Mouse (Mus musculus): ENCODE results near the gene Etv6. TPM values are rescaled to one million over a fixed set of nuclear protein-coding genes. Genes with fewer than 3 reads are reported as not detected.

Gene Etv6
- polyA plus RNA-seq, 1 experiment: 10.5 TPM

DNA sequence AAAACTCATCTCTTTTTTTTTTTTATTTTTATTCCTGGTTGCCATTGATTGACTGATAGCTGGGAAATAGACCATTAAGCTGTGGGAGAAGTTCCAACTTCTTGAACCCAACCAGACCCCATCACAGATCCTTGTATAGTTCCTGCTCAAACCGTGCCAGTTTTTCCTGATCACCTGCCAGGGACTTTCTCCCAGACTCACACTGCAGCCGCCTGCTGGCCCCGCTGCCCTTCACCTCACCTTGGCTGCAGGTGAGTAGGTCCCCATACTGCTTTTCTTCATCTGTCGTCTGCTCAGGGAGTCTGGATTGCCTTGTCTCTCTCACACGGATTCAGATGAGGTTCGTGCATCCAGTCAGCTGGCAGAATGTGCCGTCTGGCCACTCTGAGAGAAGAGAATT, 18.1 kb downstream of the Etv6 start:
- no peak overlapping the region for H3K27ac ChIP-seq (replicated peaks; ENCODE audit: low read depth, low read length)
- H3K4me3 ChIP-seq (ENCODE audit: insufficient read depth, low read depth, low read length): no peak overlapping the region
- H3K4me1 ChIP-seq (ENCODE audit: control insufficient read depth, insufficient read depth, insufficient read length, low read length): peaks cover 11% of the 10 kb centered on the region

DNA sequence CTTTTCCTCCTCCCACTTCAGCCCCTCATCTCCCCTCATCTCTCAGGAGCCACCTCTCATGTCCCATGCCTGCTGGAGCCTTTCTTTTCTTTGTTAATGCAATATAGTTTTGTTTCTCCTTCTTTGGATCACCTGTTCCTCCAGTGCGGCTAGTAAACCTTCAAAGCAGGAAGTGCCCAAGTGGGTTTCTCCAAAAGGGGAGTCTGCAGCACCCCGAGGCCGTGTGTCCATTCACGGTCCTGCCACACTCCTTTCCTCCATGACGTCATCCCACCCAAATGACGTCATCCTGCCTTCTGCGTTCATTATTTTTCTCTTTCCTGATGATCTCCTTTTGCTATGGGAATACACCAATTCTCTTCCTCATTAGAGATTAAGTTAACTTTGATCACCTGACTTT, 20.1 kb downstream of the Etv6 start:
- Histone ChIP-seq H3K4me1 (ENCODE audit: control insufficient read depth, insufficient read depth, insufficient read length, low read length) (peaks cover 24% of the 10 kb centered on the region), H3K27ac (replicated peaks; ENCODE audit: low read depth, low read length) (no peak overlapping the region)

DNA sequence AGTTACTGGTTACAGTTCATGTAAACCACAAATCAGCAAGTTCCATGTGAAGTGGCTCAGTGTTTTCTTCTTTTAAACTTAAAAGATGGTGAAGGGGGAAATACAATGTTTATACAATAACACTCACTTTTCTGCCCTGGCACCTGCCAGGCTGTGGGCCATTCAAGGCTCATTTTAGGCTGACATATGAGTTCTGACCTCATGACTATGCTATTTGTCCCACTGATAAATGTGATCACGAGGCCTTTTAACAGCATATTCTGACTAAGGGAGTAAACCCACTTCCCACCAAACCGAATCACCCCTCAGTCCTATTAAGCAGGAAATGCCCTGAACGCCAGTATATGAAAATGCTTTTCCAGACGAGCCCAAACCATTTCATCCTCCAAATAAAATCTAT, 23.0 kb downstream of the Etv6 start:
- H3K4me3 ChIP-seq (ENCODE audit: insufficient read depth, low read depth, low read length): no peak overlapping the region
- no peak overlapping the region for H3K27ac ChIP-seq (replicated peaks; ENCODE audit: low read depth, low read length)
- H3K4me1 ChIP-seq (ENCODE audit: control insufficient read depth, insufficient read depth, insufficient read length, low read length): peaks cover 27% of the 10 kb centered on the region

More for the DNA sequence above, 20.1 kb downstream of the Etv6 start:
- H3K4me3 ChIP-seq (ENCODE audit: insufficient read depth, low read depth, low read length): no peak overlapping the region

DNA sequence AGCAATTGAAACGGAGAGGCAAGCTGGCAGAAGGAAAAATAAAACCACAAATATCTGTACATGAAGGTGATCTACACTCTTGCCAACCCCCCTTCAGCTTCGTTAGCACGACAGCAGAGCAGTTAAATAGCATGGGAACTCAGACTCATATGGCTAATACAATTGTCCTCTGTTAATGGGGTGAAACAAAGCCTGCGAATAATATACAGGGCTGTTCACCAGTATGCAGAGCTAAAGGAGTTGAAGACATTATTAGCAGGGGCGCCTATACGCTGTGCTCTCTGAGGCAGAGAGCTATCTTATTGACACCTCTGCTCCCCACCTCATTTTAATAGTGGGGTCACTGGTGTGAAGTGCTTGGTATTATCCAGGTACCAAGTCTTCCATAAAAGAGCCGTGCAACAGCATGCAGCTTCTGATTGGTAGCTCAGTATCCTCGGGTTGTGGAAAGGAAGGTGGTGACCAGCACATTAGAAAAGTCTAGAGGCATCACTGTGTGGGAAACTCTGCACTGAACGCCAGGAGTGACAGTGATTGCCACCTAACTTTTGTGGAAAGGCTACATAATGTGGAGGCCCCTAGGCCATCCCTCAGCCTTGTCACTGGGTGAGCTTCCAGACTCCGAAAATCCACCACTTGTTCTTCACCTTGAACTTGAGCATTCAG, 23.5 kb downstream of the Etv6 start:
- Histone ChIP-seq H3K4me1 (ENCODE audit: control insufficient read depth, insufficient read depth, insufficient read length, low read length) (peaks cover 26% of the 10 kb centered on the region), H3K27ac (replicated peaks; ENCODE audit: low read depth, low read length) (no peak overlapping the region)

DNA sequence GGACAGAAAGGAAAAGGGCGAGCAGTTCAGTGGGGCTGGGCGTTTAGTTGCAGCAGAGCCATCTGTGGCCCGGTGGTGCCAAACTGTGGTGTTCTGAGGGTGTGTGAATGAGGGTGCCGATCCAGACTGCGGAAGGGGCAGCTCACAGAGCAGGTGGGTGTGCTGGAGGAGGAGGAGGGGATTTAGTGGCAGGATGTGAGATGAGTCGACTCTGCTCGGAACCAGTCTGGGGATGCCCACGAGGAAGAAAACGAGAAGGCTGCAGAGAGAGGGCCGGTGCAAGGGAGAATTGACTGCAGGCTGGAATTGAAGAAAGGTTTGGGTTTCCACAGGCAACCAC, 24.0 kb downstream of the Etv6 start:
- H3K4me3 ChIP-seq (ENCODE audit: insufficient read depth, low read depth, low read length): no peak overlapping the region
- peaks cover 25% of the 10 kb centered on the region; the same call in 1 of the 2 replicates for H3K4me1 ChIP-seq (ENCODE audit: control insufficient read depth, insufficient read depth, insufficient read length, low read length)
- no peak overlapping the region for H3K27ac ChIP-seq (replicated peaks; ENCODE audit: low read depth, low read length)

More for the DNA sequence above, 23.5 kb downstream of the Etv6 start:
- H3K4me3 ChIP-seq (ENCODE audit: insufficient read depth, low read depth, low read length): no peak overlapping the region

DNA sequence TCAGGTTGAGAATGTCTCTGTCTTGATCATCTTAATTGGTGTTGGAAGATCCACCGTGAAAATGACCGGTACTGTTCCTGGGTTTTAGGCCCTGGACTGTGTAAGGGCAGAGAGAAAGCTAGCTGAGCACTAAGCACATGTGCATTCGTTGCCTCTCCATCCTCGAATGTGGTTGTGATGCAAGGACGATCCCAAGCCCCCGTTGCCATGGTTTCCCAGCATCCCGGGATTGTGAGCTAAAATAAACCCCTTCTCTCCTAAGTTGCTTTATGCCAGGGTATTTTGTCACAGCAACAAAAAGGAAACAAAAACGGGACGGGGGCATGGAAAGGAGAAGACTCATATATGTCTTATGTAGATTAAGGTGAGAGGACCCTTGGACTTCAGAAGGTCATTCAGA, 24.5 kb downstream of the Etv6 start:
- H3K4me3 ChIP-seq (ENCODE audit: insufficient read depth, low read depth, low read length): no peak overlapping the region
- H3K4me1 ChIP-seq (ENCODE audit: control insufficient read depth, insufficient read depth, insufficient read length, low read length): peaks cover 29% of the 10 kb centered on the region
- no peak overlapping the region for H3K27ac ChIP-seq (replicated peaks; ENCODE audit: low read depth, low read length)

DNA sequence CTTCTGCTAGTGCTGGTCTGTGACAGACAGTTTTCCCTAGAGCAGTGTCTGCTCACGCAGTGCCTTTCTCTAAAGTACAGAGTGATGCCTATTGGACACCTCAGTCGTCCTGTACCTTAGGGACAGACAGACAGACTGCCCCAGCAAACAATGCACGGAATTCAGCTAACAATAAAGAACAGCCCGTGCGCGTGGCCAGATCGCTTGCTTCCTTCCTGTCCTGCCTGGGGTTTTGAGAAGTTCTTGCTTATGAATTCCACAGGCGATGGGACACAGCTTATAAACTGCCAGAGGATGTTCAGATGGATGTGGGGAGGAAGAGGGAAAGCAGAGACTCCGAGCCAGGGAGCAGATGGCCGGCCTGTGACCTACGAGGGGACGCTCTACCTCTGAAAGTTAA, 25.3 kb downstream of the Etv6 start:
- Histone ChIP-seq H3K27ac (replicated peaks; ENCODE audit: low read depth, low read length) (no peak overlapping the region), H3K4me3 (ENCODE audit: insufficient read depth, low read depth, low read length) (no peak overlapping the region), H3K4me1 (ENCODE audit: control insufficient read depth, insufficient read depth, insufficient read length, low read length) (peaks cover 33% of the 10 kb centered on the region)

DNA sequence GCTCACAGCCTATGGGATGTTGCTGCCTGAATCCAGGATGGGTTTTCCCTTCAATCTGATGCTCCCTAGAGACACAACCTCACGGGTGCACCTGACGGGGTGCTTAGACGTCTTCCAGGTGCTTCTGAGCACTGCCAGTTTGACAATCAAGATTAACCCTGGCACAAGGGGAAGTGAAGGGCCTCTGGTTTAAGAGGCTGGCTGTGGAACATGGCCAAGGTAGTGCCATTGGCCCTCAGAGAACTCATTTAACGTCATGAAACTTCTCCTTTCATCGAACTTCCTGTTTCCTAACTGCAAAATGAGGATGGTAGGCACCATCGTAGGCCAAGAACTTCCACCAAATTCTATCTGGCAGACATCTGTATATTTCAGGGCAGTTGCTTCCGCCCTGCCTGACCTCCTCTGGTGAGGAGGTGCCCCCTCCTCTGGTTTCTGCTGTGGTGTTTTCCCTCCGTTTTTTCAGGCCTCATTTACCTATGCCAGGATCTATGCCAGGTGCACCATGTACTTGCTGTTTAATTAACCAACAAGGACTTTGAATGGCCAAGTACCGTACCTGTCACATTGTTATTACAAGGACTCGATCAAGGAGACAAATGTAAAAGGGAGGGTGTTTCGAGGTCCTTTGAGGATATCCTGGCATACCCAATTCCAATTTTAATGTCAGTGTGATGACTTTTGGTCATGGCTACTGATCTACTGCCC, 29.7 kb downstream of the Etv6 start:
- H3K4me3 ChIP-seq (ENCODE audit: insufficient read depth, low read depth, low read length): no peak overlapping the region
- H3K27ac ChIP-seq (replicated peaks; ENCODE audit: low read depth, low read length): peak overlapping the region; percentile 59
- H3K4me1 ChIP-seq (ENCODE audit: control insufficient read depth, insufficient read depth, insufficient read length, low read length): peaks cover 22% of the 10 kb centered on the region

DNA sequence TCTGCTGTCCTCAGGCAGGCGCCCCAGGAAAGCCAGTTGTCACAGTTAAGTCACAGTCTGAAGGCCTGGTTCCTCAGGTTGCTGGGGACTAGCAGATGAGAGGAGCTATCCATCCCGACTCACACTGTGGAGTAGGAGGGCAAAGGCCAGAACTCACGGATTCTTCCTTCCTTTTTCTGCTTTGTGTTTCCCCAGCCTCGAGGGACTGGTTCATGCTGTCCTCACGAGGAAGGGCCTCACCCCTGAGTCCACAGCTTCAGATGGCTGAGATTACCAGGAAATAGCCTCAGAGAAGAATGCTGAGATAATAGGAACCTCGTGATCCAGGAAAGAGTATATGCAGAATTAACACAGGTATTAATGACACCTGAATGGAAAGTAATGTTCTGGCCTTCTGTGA, 30.6 kb downstream of the Etv6 start:
- Histone ChIP-seq H3K4me3 (ENCODE audit: insufficient read depth, low read depth, low read length) (no peak overlapping the region), H3K4me1 (ENCODE audit: control insufficient read depth, insufficient read depth, insufficient read length, low read length) (peaks cover 21% of the 10 kb centered on the region), H3K27ac (replicated peaks; ENCODE audit: low read depth, low read length) (0 out of 2 replicates have a peak overlapping the region, but pooled peaks have one; percentile 14)

DNA sequence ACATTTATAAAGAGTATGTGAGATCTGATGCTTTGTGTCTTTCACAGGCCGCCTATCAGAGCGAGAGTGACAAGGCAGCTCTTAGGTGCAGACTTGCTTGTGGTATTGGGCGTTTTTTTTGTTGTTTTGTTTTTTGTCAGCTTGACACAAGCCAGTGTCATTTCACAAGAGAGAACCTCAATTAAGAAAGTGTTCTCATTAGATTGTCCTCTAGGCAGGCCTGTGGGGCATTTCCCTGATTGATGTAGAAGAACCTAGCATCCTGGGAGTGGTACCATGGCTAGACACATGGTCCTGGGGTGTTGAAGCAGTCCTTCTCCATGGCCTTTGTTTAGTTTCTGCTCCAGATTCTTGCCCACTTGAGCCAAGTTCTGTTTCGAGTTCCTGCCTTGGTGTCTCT, 31.5 kb downstream of the Etv6 start:
- Histone ChIP-seq H3K4me1 (ENCODE audit: control insufficient read depth, insufficient read depth, insufficient read length, low read length) (peaks cover 16% of the 10 kb centered on the region), H3K27ac (replicated peaks; ENCODE audit: low read depth, low read length) (no peak overlapping the region), H3K4me3 (ENCODE audit: insufficient read depth, low read depth, low read length) (no peak overlapping the region)

DNA sequence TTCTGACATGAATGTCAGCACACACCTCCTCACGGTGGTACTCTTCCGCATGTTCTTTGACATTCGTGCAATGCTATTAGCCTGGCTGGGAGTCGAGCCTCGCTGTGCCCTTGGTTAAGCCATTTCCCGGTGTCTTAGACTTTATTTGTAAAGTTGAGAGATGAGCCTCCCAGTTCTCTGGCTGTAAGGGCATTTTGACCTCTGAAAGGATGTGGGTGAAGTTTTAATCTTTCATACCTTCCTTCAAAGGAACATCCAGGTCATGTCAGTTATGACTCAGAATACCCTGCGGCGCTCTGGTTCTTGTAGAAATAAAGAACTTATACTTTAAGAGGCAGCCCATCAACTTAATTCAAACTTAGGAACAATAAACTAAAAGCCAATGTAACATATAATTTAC, 32.0 kb downstream of the Etv6 start:
- Histone ChIP-seq H3K4me1 (ENCODE audit: control insufficient read depth, insufficient read depth, insufficient read length, low read length) (peaks cover 16% of the 10 kb centered on the region), H3K4me3 (ENCODE audit: insufficient read depth, low read depth, low read length) (no peak overlapping the region), H3K27ac (replicated peaks; ENCODE audit: low read depth, low read length) (no peak overlapping the region)

DNA sequence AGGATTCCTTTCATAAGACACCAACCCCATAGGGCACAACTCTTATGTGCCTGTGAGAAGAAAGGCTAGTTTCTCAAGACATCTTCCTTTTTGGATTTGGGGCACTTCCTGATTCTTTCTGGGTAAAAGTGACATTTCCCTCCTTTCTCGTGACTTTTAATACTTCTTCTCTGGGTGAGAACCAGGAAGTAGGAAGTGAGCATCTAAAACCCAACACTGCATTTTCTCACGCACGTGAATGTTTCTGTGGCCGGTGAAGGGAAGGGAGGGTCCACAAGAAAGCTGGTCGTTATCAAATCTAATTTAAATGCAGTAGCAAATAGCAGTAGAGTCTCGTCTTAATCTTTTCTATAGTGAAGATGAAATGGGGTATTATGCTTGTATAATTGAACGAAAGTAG, 36.9 kb downstream of the Etv6 start:
- 0 out of 2 replicates have a peak, but pooled peaks cover 2% of the 10 kb centered on the region for H3K4me1 ChIP-seq (ENCODE audit: control insufficient read depth, insufficient read depth, insufficient read length, low read length)
- H3K4me3 ChIP-seq (ENCODE audit: insufficient read depth, low read depth, low read length): no peak overlapping the region
- H3K27ac ChIP-seq (replicated peaks; ENCODE audit: low read depth, low read length): peak overlapping the region; percentile 28; the same call in 1 of the 2 replicates

DNA sequence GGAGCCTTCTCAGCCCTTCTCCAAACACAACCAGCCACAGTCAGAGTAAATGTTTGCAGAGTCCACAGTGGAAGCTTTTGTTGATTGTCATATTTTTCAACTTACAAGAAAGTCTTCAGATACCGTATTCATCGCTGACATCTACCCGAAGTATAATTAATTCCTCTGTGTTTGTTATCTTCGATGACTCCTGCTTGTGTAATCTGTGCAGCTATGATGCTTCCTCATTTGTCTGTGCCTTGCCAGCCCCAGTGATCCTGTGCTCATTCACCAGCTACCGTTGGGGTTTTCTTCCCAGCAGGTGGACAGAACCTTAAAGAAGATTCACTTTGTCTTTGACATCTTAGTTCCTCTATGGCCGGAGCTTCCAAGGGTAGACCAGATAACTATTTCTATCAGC, 37.4 kb downstream of the Etv6 start:
- Histone ChIP-seq H3K4me1 (ENCODE audit: control insufficient read depth, insufficient read depth, insufficient read length, low read length) (no peaks in the 10 kb centered on the region), H3K4me3 (ENCODE audit: insufficient read depth, low read depth, low read length) (no peak overlapping the region), H3K27ac (replicated peaks; ENCODE audit: low read depth, low read length) (peak overlapping the region; percentile 28; the same call in 1 of the 2 replicates)

DNA sequence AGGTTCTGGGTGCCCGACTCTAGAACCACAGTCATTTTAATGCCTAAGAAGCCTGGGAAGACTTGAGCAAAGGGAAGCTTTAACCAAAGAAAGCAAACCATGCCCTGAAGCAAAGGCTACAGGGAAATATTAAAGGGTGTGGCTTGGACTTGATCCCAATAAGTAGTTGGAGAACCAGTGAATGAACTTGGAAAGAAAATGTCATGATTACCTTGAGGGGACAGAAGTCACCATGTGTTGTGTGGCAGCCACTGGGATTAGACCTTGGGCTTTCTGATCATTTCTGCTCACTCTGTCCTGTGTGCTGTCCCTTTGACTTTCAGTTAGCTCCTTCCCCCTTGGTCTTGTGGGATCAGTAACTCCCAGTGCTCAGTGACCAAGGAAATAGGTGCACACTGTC, 38.9 kb downstream of the Etv6 start:
- Histone ChIP-seq H3K27ac (replicated peaks; ENCODE audit: low read depth, low read length) (peak overlapping the region; percentile 70), H3K4me3 (ENCODE audit: insufficient read depth, low read depth, low read length) (no peak overlapping the region), H3K4me1 (ENCODE audit: control insufficient read depth, insufficient read depth, insufficient read length, low read length) (no peaks in the 10 kb centered on the region)

DNA sequence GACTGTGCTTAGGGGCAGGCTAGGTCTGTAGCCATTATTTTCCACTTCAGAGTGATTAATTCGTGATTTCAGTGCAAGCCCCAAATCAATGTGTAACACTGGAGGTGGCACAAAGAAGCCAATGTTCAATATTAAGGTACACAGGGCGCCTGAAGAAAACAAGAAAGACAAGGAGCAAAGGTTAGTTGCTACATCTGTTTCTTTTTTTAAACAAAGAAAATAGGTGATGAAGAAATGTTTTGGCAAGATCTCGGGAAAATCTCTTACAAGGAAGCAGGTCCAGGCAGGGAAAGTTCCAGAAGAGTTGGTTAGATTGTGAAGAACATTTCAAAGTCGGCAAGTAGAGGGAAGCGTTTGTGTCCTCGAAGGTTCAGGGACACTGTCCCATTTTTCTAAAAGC, 39.5 kb downstream of the Etv6 start:
- peak overlapping the region; percentile 70 for H3K27ac ChIP-seq (replicated peaks; ENCODE audit: low read depth, low read length)
- H3K4me1 ChIP-seq (ENCODE audit: control insufficient read depth, insufficient read depth, insufficient read length, low read length): peaks cover under 1% of the 10 kb centered on the region; the same call in 1 of the 2 replicates
- H3K4me3 ChIP-seq (ENCODE audit: insufficient read depth, low read depth, low read length): no peak overlapping the region

DNA sequence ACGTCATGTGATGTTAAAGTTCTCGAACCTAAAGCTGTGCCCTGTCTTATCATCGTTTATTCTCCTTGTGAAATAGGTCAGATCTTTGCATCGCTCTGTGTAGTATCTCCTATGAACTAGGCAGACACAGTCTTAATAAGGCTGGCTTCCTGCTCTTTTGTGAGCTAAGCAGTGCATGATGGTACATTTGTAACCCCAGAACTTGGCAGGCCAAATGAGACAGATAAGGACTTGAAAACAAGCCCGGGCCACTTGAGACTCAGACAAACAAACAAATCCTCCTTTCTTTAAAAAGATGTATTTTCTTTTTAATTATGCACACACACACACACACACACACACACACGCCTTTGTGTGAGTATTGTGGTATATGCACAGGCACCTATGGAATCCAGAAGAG, 42.5 kb downstream of the Etv6 start:
- no peak overlapping the region for H3K27ac ChIP-seq (replicated peaks; ENCODE audit: low read depth, low read length)
- no peak overlapping the region for H3K4me3 ChIP-seq (ENCODE audit: insufficient read depth, low read depth, low read length)
- H3K4me1 ChIP-seq (ENCODE audit: control insufficient read depth, insufficient read depth, insufficient read length, low read length): peaks cover 7% of the 10 kb centered on the region

All from brown adipose tissue, adult 24 weeks (tissue).